Mouse (Mus musculus): Measurements from ENCODE around the gene Cacng7.

DNA sequence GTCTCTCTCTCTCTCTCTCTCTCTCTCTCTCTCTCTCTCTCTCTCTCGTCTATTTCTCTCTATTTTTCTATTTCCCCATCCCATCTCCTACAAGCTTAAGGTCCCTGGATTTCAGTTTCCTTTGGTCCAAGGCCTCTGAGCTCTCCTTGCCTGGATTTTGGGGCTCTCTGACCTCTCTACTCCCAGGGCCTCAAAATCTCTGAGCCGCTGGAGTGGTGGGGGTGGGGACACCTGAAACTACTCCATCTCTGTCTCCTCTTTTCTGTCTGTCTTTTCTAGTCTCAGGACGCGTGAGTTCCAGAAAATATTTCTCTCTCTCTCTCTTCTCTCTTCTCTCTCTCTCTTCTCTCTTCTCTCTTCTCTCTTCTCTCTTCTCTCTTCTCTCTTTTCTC, 535 bp upstream of the Cacng7 start:
- TF ChIP-seq CTCF (IDR thresholded peaks at IDR 0.05; ENCODE audit: borderline replicate concordance, control insufficient read depth, extremely low read depth, insufficient read depth, low read length, poor library complexity) (no peak), POLR2A (IDR thresholded peaks at IDR 0.05; ENCODE audit: control insufficient read depth, extremely low read depth, insufficient read depth, low read length, poor library complexity) (no peak)
